Mouse (Mus musculus) liver, embryonic 15.5 days (tissue): ENCODE measurements at regions not wholly inside any gene's neighbourhood (a gene's known extent, or its start where the extent isn't known, plus 50 kb on each side); places are given as distances from the start of the nearest gene placed in this dataset.
"Not testable (repeated sequence)": the region's sequence is repeated elsewhere in the genome, so short reads cannot be mapped to it uniquely, and the experiment has no call there.

Experiments
- ATAC-seq: fragments of 200-750 bp; cut with Nextera tagmentation; 2 replicates; pipeline ENCODE4 v1.8.0; 2017; ENCODE audit warnings: moderate number of reproducible peaks, mild to moderate bottlenecking, moderate library complexity; ENCODE audit not compliant: insufficient read depth
- H3K27ac ChIP-seq: fragments of 300-500 bp; sonication (generic); replicated peaks from 2 replicates; pipeline ENCODE4 v1.5.1; 2015; ENCODE audit warnings: mild to moderate bottlenecking, inconsistent platforms
- H3K27me3 ChIP-seq: fragments of 300-500 bp; sonication (generic); 2 replicates; pipeline ENCODE4 v1.6.1; 2015; ENCODE audit warnings: mild to moderate bottlenecking, inconsistent platforms
- H3K36me3 ChIP-seq: fragments of 300-500 bp; sonication (generic); replicated peaks from 2 replicates; pipeline ENCODE4 v1.6.1; 2015; ENCODE audit warnings: moderate library complexity, mild to moderate bottlenecking, inconsistent platforms
- H3K4me1 ChIP-seq: fragments of 300-500 bp; sonication (generic); replicated peaks from 2 replicates; pipeline ENCODE4 v1.6.1; 2015; ENCODE audit warnings: inconsistent platforms
- H3K4me2 ChIP-seq: fragments of 300-500 bp; sonication (generic); 2 replicates; pipeline ENCODE4 v1.6.1; 2015; ENCODE audit warnings: moderate library complexity, mild to moderate bottlenecking, inconsistent platforms
- H3K4me3 ChIP-seq: fragments of 300-500 bp; sonication (generic); replicated peaks from 2 replicates; pipeline ENCODE4 v1.5.1; 2015; ENCODE audit warnings: mild to moderate bottlenecking, inconsistent platforms
- H3K9ac ChIP-seq: fragments of 300-500 bp; sonication (generic); 2 replicates; pipeline ENCODE4 v1.6.1; 2015; ENCODE audit warnings: moderate library complexity, mild to moderate bottlenecking, inconsistent platforms
- H3K9me3 ChIP-seq: fragments of 300-500 bp; sonication (generic); replicated peaks from 2 replicates; pipeline ENCODE4 v1.6.1; 2016; ENCODE audit warnings: inconsistent platforms
- WGBS: fragments of 180-500 bp; shearing (Covaris S2); methylation state at CpG from one replicate; pipeline ENCODE4 v1.1.7; 2015; ENCODE audit warnings: mixed read lengths; ENCODE audit not compliant: insufficient replicate concordance; 5-methylcytosine and 5-hydroxymethylcytosine counted together

- WGBS = 43% methylated on average over 3 of the region's 3 CpGs
- ATAC-seq = no peak
- H3K4me3 ChIP-seq = no peak overlapping the region
- H3K27ac ChIP-seq = no peak overlapping the region
- no peaks in the 10 kb centered on the region for H3K27me3 ChIP-seq
- H3K9ac ChIP-seq = no peak overlapping the region
- no peaks in the 10 kb centered on the region for H3K9me3 ChIP-seq
- no peaks in the 10 kb centered on the region for H3K36me3 ChIP-seq
- H3K4me1 ChIP-seq = no peaks in the 10 kb centered on the region
- H3K4me2 ChIP-seq = no peak overlapping the region
Observed at GRCm38 (mm10) chr17:4509506-4509905, 484.6 kb upstream of the Arid1b start.

GRCm38 (mm10) chr17:4516141-4516540 is 478.0 kb upstream of the Arid1b start:
- Histone ChIP-seq H3K9ac (no peak overlapping the region), H3K27ac (no peak overlapping the region), H3K36me3 (no peaks in the 10 kb centered on the region), H3K4me2 (no peak overlapping the region), H3K4me1 (no peaks in the 10 kb centered on the region), H3K4me3 (no peak overlapping the region), H3K27me3 (no peaks in the 10 kb centered on the region), H3K9me3 (no peaks in the 10 kb centered on the region)
- 72% methylated on average over 7 of the region's 7 CpGs for WGBS
- no peak for ATAC-seq

GRCm38 (mm10) chr17:4516846-4517245 is 477.3 kb upstream of the Arid1b start:
- no peak for ATAC-seq
- H3K36me3 ChIP-seq = no peaks in the 10 kb centered on the region
- 59% methylated on average over 3 of the region's 3 CpGs for WGBS
- H3K9me3 ChIP-seq = no peaks in the 10 kb centered on the region
- H3K4me3 ChIP-seq = no peak overlapping the region
- no peak overlapping the region for H3K9ac ChIP-seq
- no peaks in the 10 kb centered on the region for H3K4me1 ChIP-seq
- H3K4me2 ChIP-seq = no peak overlapping the region
- no peaks in the 10 kb centered on the region for H3K27me3 ChIP-seq
- no peak overlapping the region for H3K27ac ChIP-seq

GRCm38 (mm10) chr17:4521031-4521430 is 473.1 kb upstream of the Arid1b start:
- Histone ChIP-seq H3K4me3 (no peak overlapping the region), H3K4me2 (no peak overlapping the region), H3K27me3 (no peaks in the 10 kb centered on the region), H3K4me1 (no peaks in the 10 kb centered on the region), H3K27ac (no peak overlapping the region), H3K9me3 (no peaks in the 10 kb centered on the region), H3K9ac (no peak overlapping the region), H3K36me3 (no peaks in the 10 kb centered on the region)
- WGBS = 71% methylated on average over 4 of the region's 4 CpGs
- no peak for ATAC-seq

GRCm38 (mm10) chr17:4526466-4526865 is 467.7 kb upstream of the Arid1b start:
- Histone ChIP-seq H3K4me2 (no peak overlapping the region; the same call in 1 of the 2 replicates), H3K9ac (no peak overlapping the region), H3K4me3 (no peak overlapping the region), H3K27ac (no peak overlapping the region), H3K4me1 (no peaks in the 10 kb centered on the region), H3K36me3 (no peaks in the 10 kb centered on the region), H3K27me3 (no peaks in the 10 kb centered on the region), H3K9me3 (no peaks in the 10 kb centered on the region)
- 62% methylated on average over 7 of the region's 7 CpGs for WGBS
- ATAC-seq = peak; percentile 54

GRCm38 (mm10) chr17:4532126-4532525 is 462.0 kb upstream of the Arid1b start:
- Histone ChIP-seq H3K9ac (no peak overlapping the region), H3K4me1 (no peaks in the 10 kb centered on the region), H3K4me2 (no peak overlapping the region), H3K27me3 (no peaks in the 10 kb centered on the region), H3K36me3 (no peaks in the 10 kb centered on the region), H3K4me3 (no peak overlapping the region), H3K27ac (no peak overlapping the region), H3K9me3 (no peaks in the 10 kb centered on the region)
- 59% methylated on average over 2 of the region's 2 CpGs for WGBS
- ATAC-seq = no peak

GRCm38 (mm10) chr17:4540435-4540834 is 453.7 kb upstream of the Arid1b start:
- no peak overlapping the region for H3K9ac ChIP-seq
- H3K27ac ChIP-seq = no peak overlapping the region
- H3K27me3 ChIP-seq = no peaks in the 10 kb centered on the region
- H3K4me1 ChIP-seq = no peaks in the 10 kb centered on the region
- no peaks in the 10 kb centered on the region for H3K9me3 ChIP-seq
- WGBS = 70% methylated on average over 2 of the region's 2 CpGs
- H3K4me2 ChIP-seq = no peak overlapping the region
- no peak overlapping the region for H3K4me3 ChIP-seq
- no peak for ATAC-seq
- H3K36me3 ChIP-seq = no peaks in the 10 kb centered on the region

- no peak overlapping the region for H3K4me3 ChIP-seq
- no peak overlapping the region for H3K9ac ChIP-seq
- H3K4me2 ChIP-seq = no peak overlapping the region
- H3K27ac ChIP-seq = no peak overlapping the region
- no peak for ATAC-seq
- H3K36me3 ChIP-seq = no peaks in the 10 kb centered on the region
- WGBS = 52% methylated on average over 7 of the region's 7 CpGs
- H3K9me3 ChIP-seq = no peaks in the 10 kb centered on the region
- H3K27me3 ChIP-seq = no peaks in the 10 kb centered on the region
- no peaks in the 10 kb centered on the region for H3K4me1 ChIP-seq
Observed at GRCm38 (mm10) chr17:4541020-4541743, 452.9 kb upstream of the Arid1b start.

- 41% methylated on average over 2 of the region's 2 CpGs for WGBS
- H3K4me3 ChIP-seq = no peak overlapping the region
- H3K9ac ChIP-seq = no peak overlapping the region
- no peak overlapping the region for H3K27ac ChIP-seq
- H3K4me2 ChIP-seq = no peak overlapping the region
- H3K9me3 ChIP-seq = no peaks in the 10 kb centered on the region
- no peaks in the 10 kb centered on the region for H3K4me1 ChIP-seq
- no peaks in the 10 kb centered on the region for H3K27me3 ChIP-seq
- no peaks in the 10 kb centered on the region for H3K36me3 ChIP-seq
- ATAC-seq = no peak
Observed at GRCm38 (mm10) chr17:4546579-4546978, 447.6 kb upstream of the Arid1b start.

GRCm38 (mm10) chr17:4553026-4553425 is 441.1 kb upstream of the Arid1b start:
- not testable (repeated sequence) for H3K4me3 ChIP-seq, H3K36me3 ChIP-seq, H3K27me3 ChIP-seq, ATAC-seq, H3K4me2 ChIP-seq, H3K4me1 ChIP-seq, H3K9ac ChIP-seq, H3K27ac ChIP-seq, H3K9me3 ChIP-seq
- 70% methylated on average over 4 of the region's 4 CpGs for WGBS

GRCm38 (mm10) chr17:4563641-4564040 is 430.5 kb upstream of the Arid1b start:
- H3K9me3 ChIP-seq = no peaks in the 10 kb centered on the region
- H3K4me2 ChIP-seq = no peak overlapping the region
- H3K9ac ChIP-seq = no peak overlapping the region
- no peaks in the 10 kb centered on the region for H3K4me1 ChIP-seq
- no peaks in the 10 kb centered on the region for H3K36me3 ChIP-seq
- H3K27me3 ChIP-seq = no peaks in the 10 kb centered on the region
- no peak for ATAC-seq
- 43% methylated on average over 3 of the region's 3 CpGs for WGBS
- no peak overlapping the region for H3K27ac ChIP-seq
- no peak overlapping the region for H3K4me3 ChIP-seq

GRCm38 (mm10) chr17:4576883-4577282 is 417.2 kb upstream of the Arid1b start:
- no peak overlapping the region for H3K4me2 ChIP-seq
- H3K27ac ChIP-seq = no peak overlapping the region
- no peak overlapping the region for H3K9ac ChIP-seq
- WGBS = 39% methylated on average over 5 of the region's 5 CpGs
- no peak overlapping the region for H3K4me3 ChIP-seq
- H3K27me3 ChIP-seq = no peaks in the 10 kb centered on the region
- no peaks in the 10 kb centered on the region for H3K4me1 ChIP-seq
- no peaks in the 10 kb centered on the region for H3K9me3 ChIP-seq
- H3K36me3 ChIP-seq = no peaks in the 10 kb centered on the region
- ATAC-seq = no peak
